Mouse (Mus musculus) heart, embryonic 14.5 days (tissue): ENCODE data around the gene Nrxn3. TPM values are rescaled to one million over a fixed set of nuclear protein-coding genes. Genes with fewer than 3 reads are reported as not detected.

Source experiments
- ATAC-seq: fragments of 200-750 bp; cut with Nextera tagmentation; 2 replicates; pipeline ENCODE4 v1.8.0; 2017; ENCODE audit warnings: low read depth, moderate TSS enrichment; ENCODE audit not compliant: insufficient number of reproducible peaks, insufficient read depth, low FRiP score
- H3K27ac ChIP-seq, 2 experiments: fragments of 200-500 bp in 1 of 2; fragments of 300-500 bp in 1 of 2; sonication (generic) in 1 of 2; replicated peaks in 1 of 2; 2 replicates each; pipeline ENCODE4 v1.5.1; 2012 to 2014; ENCODE audit warnings: low read depth in 2 of 2, low read length in 2 of 2, control low read depth in 1 of 2, mild to moderate bottlenecking in 1 of 2, mixed read lengths in 1 of 2; ENCODE audit not compliant: control insufficient read depth in 1 of 2, insufficient read depth in 1 of 2
- H3K27me3 ChIP-seq: fragments of 300-500 bp; sonication (generic); 2 replicates; pipeline ENCODE4 v1.6.1; 2014; ENCODE audit warnings: mild to moderate bottlenecking, low read length, control low read depth; ENCODE audit not compliant: control insufficient read depth, insufficient read depth
- H3K36me3 ChIP-seq: fragments of 300-500 bp; sonication (generic); 2 replicates; pipeline ENCODE4 v1.6.1; 2014; ENCODE audit warnings: mild to moderate bottlenecking, control low read depth, low read length, mixed read lengths; ENCODE audit not compliant: control insufficient read depth, insufficient read depth
- H3K4me1 ChIP-seq, 2 experiments: fragments of 200-500 bp in 1 of 2; fragments of 300-500 bp in 1 of 2; sonication (generic) in 1 of 2; 2 replicates each; pipeline ENCODE4 v1.6.1; 2012 to 2014; ENCODE audit warnings: low read length in 2 of 2, control low read depth in 1 of 2, mixed read lengths in 1 of 2; ENCODE audit not compliant: control insufficient read depth in 2 of 2, insufficient read depth in 2 of 2
- H3K4me2 ChIP-seq: fragments of 300-500 bp; sonication (generic); 2 replicates; pipeline ENCODE4 v1.6.1; 2014; ENCODE audit warnings: mild to moderate bottlenecking, low read length
- H3K4me3 ChIP-seq, 2 experiments: fragments of 200-500 bp in 1 of 2; fragments of 300-500 bp in 1 of 2; sonication (generic) in 1 of 2; 2 replicates each; pipeline ENCODE4 v1.5.1; 2012 to 2014; ENCODE audit warnings: low read length in 2 of 2, mild to moderate bottlenecking in 2 of 2, control low read depth in 1 of 2, low read depth in 1 of 2, moderate library complexity in 1 of 2; ENCODE audit not compliant: control insufficient read depth in 1 of 2, insufficient read depth in 1 of 2
- H3K9ac ChIP-seq: fragments of 300-500 bp; sonication (generic); 2 replicates; pipeline ENCODE4 v1.6.1; 2014; ENCODE audit warnings: mild to moderate bottlenecking, low read length
- H3K9me3 ChIP-seq: fragments of 300-500 bp; sonication (generic); 2 replicates; pipeline ENCODE4 v1.6.1; 2016; ENCODE audit warnings: low read length, control low read depth; ENCODE audit not compliant: control insufficient read depth
- whole genome bisulfite sequencing: fragments of 180-500 bp; shearing (Covaris S2); extraction: QIAGEN DNeasy Blood & Tissue Kit; methylation state at CpG from one replicate; pipeline ENCODE4 v1.1.7; 2014; 5-methylcytosine and 5-hydroxymethylcytosine counted together
- polyA plus RNA-seq: library from polyadenylated mRNA; unstranded; fragments of >200 nt; fragmentation: Nextera tagmentation; extraction: Ambion mirVana; gene quantifications from 2 replicates; pipeline ENCODE4 v1.2.1, GENCODE M21; 2014

Nrxn3 gene
- polyA plus RNA-seq, 1 experiment from 2014 or later, result 1.7 TPM

GRCm38 (mm10) chr12:89149455-89149854, 426.8 kb downstream of the Nrxn3 start:
- Histone ChIP-seq H3K4me2 (no peak overlapping the region), H3K9ac (no peak overlapping the region), H3K9me3 (no peaks in the 10 kb centered on the region), H3K27ac (no peak overlapping the region), H3K27me3 (no peaks in the 10 kb centered on the region), H3K36me3 (no peaks in the 10 kb centered on the region), H3K4me3 (no peak overlapping the region), H3K4me1 (no peaks in the 10 kb centered on the region)
- ATAC-seq, result no peak
- WGBS, result 63% methylated on average over 2 of the region's 2 CpGs

- no peak overlapping the region for H3K4me2 ChIP-seq
These were observed 433.5 kb downstream of the Nrxn3 start for GRCm38 (mm10) chr12:89156086-89156757.

GRCm38 (mm10) chr12:89159353-89159752, 436.7 kb downstream of the Nrxn3 start:
- no peak overlapping the region for H3K4me3 ChIP-seq
- H3K36me3 ChIP-seq, result no peaks in the 10 kb centered on the region
- no peaks in the 10 kb centered on the region for H3K27me3 ChIP-seq
- ATAC-seq, result no peak
- no peaks in the 10 kb centered on the region for H3K4me1 ChIP-seq
- H3K27ac ChIP-seq, result no peak overlapping the region
- no peaks in the 10 kb centered on the region for H3K9me3 ChIP-seq
- no peak overlapping the region for H3K9ac ChIP-seq
- no peak overlapping the region for H3K4me2 ChIP-seq
- 68% methylated on average over 8 of the region's 8 CpGs for WGBS

More at GRCm38 (mm10) chr12:89156086-89156757, 433.5 kb downstream of the Nrxn3 start:
- no peak overlapping the region for H3K4me3 ChIP-seq
- no peak overlapping the region for H3K9ac ChIP-seq
- no peaks in the 10 kb centered on the region for H3K9me3 ChIP-seq
- H3K36me3 ChIP-seq, result no peaks in the 10 kb centered on the region
- no peak for ATAC-seq
- H3K4me1 ChIP-seq, result no peaks in the 10 kb centered on the region
- H3K27me3 ChIP-seq, result no peaks in the 10 kb centered on the region
- 62% methylated on average over 9 of the region's 9 CpGs for WGBS
- H3K27ac ChIP-seq, result no peak overlapping the region

GRCm38 (mm10) chr12:89174306-89175159, 451.9 kb downstream of the Nrxn3 start:
- 0 out of 4 replicates have a peak, but pooled peaks cover 0 to 2% of the 10 kb centered on the region in 2 experiments for H3K4me1 ChIP-seq
- no peak for ATAC-seq
- no peaks in the 10 kb centered on the region for H3K36me3 ChIP-seq
- H3K9me3 ChIP-seq, result no peaks in the 10 kb centered on the region
- no peak overlapping the region for H3K4me3 ChIP-seq
- 74% methylated on average over 12 of the region's 12 CpGs for WGBS
- no peak overlapping the region for H3K9ac ChIP-seq
- H3K4me2 ChIP-seq, result no peak overlapping the region
- no peaks in the 10 kb centered on the region for H3K27me3 ChIP-seq
- no peak overlapping the region for H3K27ac ChIP-seq

GRCm38 (mm10) chr12:89179970-89180666, 457.4 kb downstream of the Nrxn3 start:
- no peak overlapping the region for H3K4me3 ChIP-seq
- no peak overlapping the region for H3K27ac ChIP-seq
- no peaks in the 10 kb centered on the region for H3K27me3 ChIP-seq
- H3K4me2 ChIP-seq, result no peak overlapping the region
- 63% methylated on average over 13 of the region's 13 CpGs for WGBS
- H3K36me3 ChIP-seq, result no peaks in the 10 kb centered on the region
- no peaks in the 10 kb centered on the region for H3K9me3 ChIP-seq
- H3K9ac ChIP-seq, result no peak overlapping the region
- H3K4me1 ChIP-seq, result 0 out of 4 replicates have a peak, but pooled peaks cover 0 to 2% of the 10 kb centered on the region in 2 experiments
- ATAC-seq, result no peak

- WGBS, result 54% methylated on average over 2 of the region's 2 CpGs
- Histone ChIP-seq H3K4me3 (no peak overlapping the region), H3K4me1 (no peaks in the 10 kb centered on the region), H3K9ac (no peak overlapping the region), H3K27me3 (no peaks in the 10 kb centered on the region), H3K9me3 (no peaks in the 10 kb centered on the region), H3K4me2 (no peak overlapping the region), H3K36me3 (no peaks in the 10 kb centered on the region), H3K27ac (no peak overlapping the region)
- ATAC-seq, result no peak
These were observed 458.5 kb downstream of the Nrxn3 start for GRCm38 (mm10) chr12:89181157-89181561.

- 78% methylated on average over 10 of the region's 10 CpGs for WGBS
- Histone ChIP-seq H3K9ac (no peak overlapping the region), H3K9me3 (no peaks in the 10 kb centered on the region), H3K4me2 (no peak overlapping the region), H3K4me3 (no peak overlapping the region), H3K27me3 (no peaks in the 10 kb centered on the region), H3K36me3 (no peaks in the 10 kb centered on the region), H3K4me1 (no peaks in the 10 kb centered on the region), H3K27ac (no peak overlapping the region)
- no peak for ATAC-seq
These were observed 476.3 kb downstream of the Nrxn3 start for GRCm38 (mm10) chr12:89198764-89199525.
